Mouse (Mus musculus) forebrain, embryonic 16.5 days (tissue): ENCODE data around the gene Dnaaf1. TPM values are rescaled to one million over a fixed set of nuclear protein-coding genes. Genes with fewer than 3 reads are reported as not detected.
A peak's percentile ranks its signal among the peaks of the same experiment; 100 is the strongest.

Experiments used
- ATAC-seq: fragments of 200-750 bp; cut with Nextera tagmentation; 2 replicates; pipeline ENCODE4 v1.8.0; 2017; ENCODE audit warnings: mild to moderate bottlenecking, moderate library complexity
- H3K27ac ChIP-seq: fragments of 300-500 bp; sonication (generic); 2 replicates; pipeline ENCODE4 v1.5.1; 2014; ENCODE audit warnings: low read length, control low read depth
- H3K27me3 ChIP-seq: fragments of 300-500 bp; sonication (generic); replicated peaks from 2 replicates; pipeline ENCODE4 v1.6.1; 2014; ENCODE audit warnings: low read length; ENCODE audit not compliant: control insufficient read depth, insufficient read depth
- H3K36me3 ChIP-seq: fragments of 300-500 bp; sonication (generic); 2 replicates; pipeline ENCODE4 v1.6.1; 2014; ENCODE audit not compliant: control insufficient read depth, insufficient read depth
- H3K4me1 ChIP-seq: fragments of 300-500 bp; sonication (generic); replicated peaks from 2 replicates; pipeline ENCODE4 v1.6.1; 2014; ENCODE audit warnings: low read length; ENCODE audit not compliant: control insufficient read depth, insufficient read depth
- H3K4me2 ChIP-seq: fragments of 300-500 bp; sonication (generic); 2 replicates; pipeline ENCODE4 v1.6.1; 2014; ENCODE audit warnings: mild to moderate bottlenecking, low read length, control low read depth
- H3K4me3 ChIP-seq: fragments of 300-500 bp; sonication (generic); replicated peaks from 2 replicates; pipeline ENCODE4 v1.5.1; 2014; ENCODE audit warnings: mild to moderate bottlenecking, low read length, control low read depth
- H3K9ac ChIP-seq: fragments of 300-500 bp; sonication (generic); replicated peaks from 2 replicates; pipeline ENCODE4 v1.6.1; 2014; ENCODE audit warnings: low read depth, low read length, control low read depth
- H3K9me3 ChIP-seq: fragments of 300-500 bp; sonication (generic); 2 replicates; pipeline ENCODE4 v1.6.1; 2016; ENCODE audit warnings: low read length; ENCODE audit not compliant: control insufficient read depth
- WGBS: fragments of 180-500 bp; shearing (Covaris S2); extraction: QIAGEN DNeasy Blood & Tissue Kit; methylation state at CpG from one replicate; pipeline ENCODE4 v1.1.7; 2014; 5-methylcytosine and 5-hydroxymethylcytosine counted together
- polyA plus RNA-seq: library from polyadenylated mRNA; unstranded; fragments of >200 nt; fragmentation: Nextera tagmentation; extraction: Ambion mirVana; gene quantifications from 2 replicates; pipeline ENCODE4 v1.2.1, GENCODE M21; 2015

The Dnaaf1 gene
- polyA plus RNA-seq, 1 experiment from 2014 or later: 0.39 TPM

- Histone ChIP-seq H3K27me3 (no peaks in the 10 kb centered on the region), H3K27ac (no peak overlapping the region), H3K9ac (no peak overlapping the region), H3K36me3 (no peaks in the 10 kb centered on the region), H3K9me3 (no peaks in the 10 kb centered on the region), H3K4me2 (no peak overlapping the region), H3K4me1 (peaks cover 4% of the 10 kb centered on the region; the same call in 1 of the 2 replicates), H3K4me3 (no peak overlapping the region)
- no peak for ATAC-seq
- 30% methylated on average over 10 of the region's 10 CpGs for WGBS
Measured at GRCm38 (mm10) chr8:119588844-119589243, 13.8 kb downstream of the Dnaaf1 start.

- Histone ChIP-seq H3K27ac (no peak overlapping the region), H3K4me2 (no peak overlapping the region), H3K27me3 (no peaks in the 10 kb centered on the region), H3K9ac (no peak overlapping the region), H3K4me1 (peaks cover 4% of the 10 kb centered on the region; the same call in 1 of the 2 replicates), H3K36me3 (no peaks in the 10 kb centered on the region), H3K4me3 (no peak overlapping the region), H3K9me3 (no peaks in the 10 kb centered on the region)
- 82% methylated on average over 14 of the region's 14 CpGs for WGBS
- ATAC-seq: no peak
Measured at GRCm38 (mm10) chr8:119590348-119590747, 15.3 kb downstream of the Dnaaf1 start.

DNA sequence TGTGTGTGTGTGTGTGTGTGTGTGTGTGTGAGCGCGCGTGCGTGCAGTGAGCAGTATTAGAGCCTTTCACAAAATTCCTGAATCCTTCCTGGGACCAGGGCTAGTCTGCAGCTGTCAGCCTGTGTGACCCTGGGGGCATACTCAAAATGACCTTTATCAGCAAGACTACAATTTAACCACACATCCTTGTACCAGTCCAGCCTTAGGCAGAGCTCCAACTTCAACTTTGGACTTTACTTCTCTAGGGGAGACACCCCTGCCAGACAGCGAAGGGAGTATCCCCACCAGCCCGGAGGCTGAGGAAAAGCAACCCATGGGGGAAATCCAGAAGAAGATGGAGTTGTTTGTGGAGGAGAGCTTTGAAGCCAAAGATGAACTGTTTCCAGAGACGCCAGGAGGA is 16.4 kb downstream of the Dnaaf1 start:
- ATAC-seq: no peak
- Histone ChIP-seq H3K4me3 (no peak overlapping the region), H3K36me3 (no peaks in the 10 kb centered on the region), H3K4me1 (no peaks in the 10 kb centered on the region), H3K4me2 (no peak overlapping the region), H3K9me3 (no peaks in the 10 kb centered on the region), H3K27ac (no peak overlapping the region), H3K27me3 (no peaks in the 10 kb centered on the region), H3K9ac (no peak overlapping the region)
- 94% methylated on average over 7 of the region's 7 CpGs for WGBS

DNA sequence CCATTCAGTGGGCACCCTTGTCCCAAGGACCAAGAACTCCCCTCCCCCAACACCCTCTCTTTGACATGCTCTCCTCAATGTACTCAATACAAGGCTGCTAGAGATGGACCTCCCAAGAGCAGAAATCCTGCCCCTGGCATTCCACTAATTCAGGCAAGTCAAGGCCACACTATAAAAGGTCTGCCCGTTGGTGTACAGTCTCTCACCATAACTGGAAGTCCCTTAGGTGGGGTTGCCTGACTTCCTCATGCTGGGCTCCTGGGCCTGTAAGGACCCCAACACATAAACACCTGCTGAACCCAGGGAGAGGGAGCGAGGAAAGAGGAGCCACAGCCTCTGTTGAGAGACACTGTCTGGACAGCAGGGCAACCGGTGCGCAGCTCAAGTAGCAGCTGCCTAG is 28.7 kb downstream of the Dnaaf1 start:
- Histone ChIP-seq H3K27ac (no peak overlapping the region), H3K4me1 (peaks cover 11% of the 10 kb centered on the region), H3K9me3 (no peaks in the 10 kb centered on the region), H3K27me3 (no peaks in the 10 kb centered on the region), H3K4me3 (no peak overlapping the region), H3K36me3 (peaks cover 21% of the 10 kb centered on the region), H3K4me2 (peak overlapping the region; percentile 89; the same call in 1 of the 2 replicates), H3K9ac (no peak overlapping the region)
- no peak for ATAC-seq
- whole genome bisulfite sequencing: 92% methylated on average over 4 of the region's 4 CpGs

DNA sequence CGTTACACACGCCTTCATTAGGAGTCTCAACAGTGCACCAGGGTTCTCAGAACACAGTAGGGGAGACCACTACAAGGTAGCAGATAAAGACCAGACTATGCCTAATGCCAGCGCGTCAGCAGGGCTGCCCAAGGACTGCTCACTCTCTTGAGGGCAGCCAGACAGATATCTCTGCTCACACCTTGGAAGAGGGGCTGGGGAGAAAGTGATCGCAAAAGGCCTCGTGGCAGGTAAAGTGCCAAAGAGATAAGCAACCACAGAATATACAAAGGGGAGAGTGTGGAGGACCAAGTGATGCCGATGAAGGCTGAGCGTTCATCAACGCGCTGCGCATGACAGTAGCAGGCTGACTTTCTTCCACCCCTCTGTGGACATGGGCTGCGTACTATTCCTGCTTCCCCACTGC is 29.4 kb downstream of the Dnaaf1 start:
- peak; percentile 9; the same call in 1 of the 2 replicates for ATAC-seq
- no peaks in the 10 kb centered on the region for H3K9me3 ChIP-seq
- peaks cover 20% of the 10 kb centered on the region for H3K36me3 ChIP-seq
- WGBS: 44% methylated on average over 12 of the region's 12 CpGs
- H3K27me3 ChIP-seq: no peaks in the 10 kb centered on the region
- H3K27ac ChIP-seq: no peak overlapping the region
- peak overlapping the region; percentile 81 for H3K4me3 ChIP-seq
- H3K4me1 ChIP-seq: peaks cover 11% of the 10 kb centered on the region
- H3K9ac ChIP-seq: peak overlapping the region; percentile 82
- H3K4me2 ChIP-seq: peak overlapping the region; percentile 89

DNA sequence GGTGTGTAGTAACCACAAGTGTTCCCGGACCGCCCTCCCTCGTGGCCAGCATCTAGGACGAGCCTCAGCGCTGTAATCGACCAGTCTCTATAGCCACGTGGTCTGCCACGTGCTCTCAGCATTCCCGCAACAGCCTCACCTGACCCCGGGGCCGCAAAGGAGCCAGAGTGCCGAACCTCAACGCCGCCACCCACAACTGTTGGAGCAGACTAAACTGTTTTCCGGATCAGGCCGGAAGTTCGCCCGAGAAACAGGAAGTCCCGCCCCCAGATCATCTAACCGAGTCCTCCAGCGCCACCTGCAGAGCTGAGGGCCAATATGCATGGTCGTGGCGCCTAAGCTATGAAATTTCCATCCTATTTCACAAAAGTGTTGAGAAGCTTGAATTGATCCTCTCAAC is 30.0 kb downstream of the Dnaaf1 start, which contains the start of gene Taf1c:
Taf1c (minus strand) TSS at position 227 of the 400 bp plus-strand sequence.
- Histone ChIP-seq H3K9me3 (no peaks in the 10 kb centered on the region), H3K4me3 (peak within 1 kb of the TSS; percentile 81), H3K4me2 (peak within 1 kb of the TSS; percentile 89), H3K27me3 (no peaks in the 10 kb centered on the region), H3K27ac (peak within 1 kb of the TSS; percentile 30; the same call in 1 of the 2 replicates), H3K36me3 (peaks cover 19% of the 10 kb centered on the region; the same call in 1 of the 2 replicates), H3K9ac (peak within 1 kb of the TSS; percentile 82), H3K4me1 (peaks cover 11% of the 10 kb centered on the region)
- under 1% methylated on average over 23 of the region's 23 CpGs for WGBS
- peak; percentile 91 for ATAC-seq

DNA sequence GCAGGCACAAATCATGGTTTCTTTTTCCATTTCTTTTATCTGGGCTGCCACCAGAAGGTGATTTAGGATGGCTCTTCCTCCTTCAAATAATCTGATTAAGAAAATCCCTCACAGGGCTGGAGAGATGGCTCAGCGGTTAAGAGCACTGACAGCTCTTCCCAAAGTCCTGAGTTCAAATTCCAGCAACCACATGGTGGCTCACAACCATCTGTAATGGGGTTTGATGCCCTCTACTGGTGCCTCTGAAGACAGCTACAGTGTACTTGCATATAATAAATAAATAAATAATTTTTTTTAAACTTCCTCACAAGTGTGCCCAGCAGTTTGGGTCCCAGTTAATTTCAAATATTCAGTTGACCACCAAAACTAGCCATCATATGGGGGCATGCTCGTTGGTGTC is 31.2 kb downstream of the Dnaaf1 start:
- H3K4me2 ChIP-seq: no peak overlapping the region
- H3K27ac ChIP-seq: no peak overlapping the region
- H3K9me3 ChIP-seq: no peaks in the 10 kb centered on the region
- no peaks in the 10 kb centered on the region for H3K27me3 ChIP-seq
- peaks cover 10% of the 10 kb centered on the region; the same call in 1 of the 2 replicates for H3K36me3 ChIP-seq
- peaks cover 11% of the 10 kb centered on the region for H3K4me1 ChIP-seq
- no peak for ATAC-seq
- H3K4me3 ChIP-seq: no peak overlapping the region
- WGBS: 85% methylated on average over 2 of the region's 2 CpGs
- no peak overlapping the region for H3K9ac ChIP-seq

GRCm38 (mm10) chr8:119612471-119612870 is 37.4 kb downstream of the Dnaaf1 start, which contains the start of gene Adad2:
TSS of gene Adad2 (plus strand) at chr8:119612747.
- no peak within 1 kb of the TSS for H3K4me2 ChIP-seq

DNA sequence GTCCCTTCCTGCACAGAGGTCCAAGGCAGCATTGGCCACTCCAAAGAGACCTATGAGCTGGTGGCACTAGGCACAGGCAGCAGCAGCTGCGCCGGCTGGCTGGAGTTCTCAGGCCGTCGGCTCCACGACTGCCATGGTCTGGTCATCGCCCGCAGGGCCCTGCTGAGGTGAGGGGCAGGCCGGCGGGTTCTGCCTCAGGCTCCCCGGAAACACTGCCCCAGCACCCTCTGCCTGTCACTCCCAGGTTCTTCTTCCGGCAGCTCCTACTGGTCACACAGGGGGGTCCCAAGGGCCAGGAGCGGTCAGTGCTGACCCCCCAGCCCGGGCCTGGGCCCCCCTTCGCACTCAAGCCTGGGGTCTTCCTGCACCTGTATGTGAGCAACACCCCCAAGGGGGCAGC is 40.1 kb downstream of the Dnaaf1 start:
- Histone ChIP-seq H3K4me2 (no peak overlapping the region), H3K36me3 (no peaks in the 10 kb centered on the region), H3K27ac (no peak overlapping the region), H3K27me3 (no peaks in the 10 kb centered on the region), H3K4me1 (no peaks in the 10 kb centered on the region), H3K9ac (no peak overlapping the region), H3K4me3 (no peak overlapping the region), H3K9me3 (no peaks in the 10 kb centered on the region)
- 70% methylated on average over 14 of the region's 14 CpGs for WGBS
- no peak for ATAC-seq

More at GRCm38 (mm10) chr8:119612471-119612870, 37.4 kb downstream of the Dnaaf1 start, which contains the start of gene Adad2:
- 86% methylated on average over 26 of the region's 26 CpGs for WGBS
- Histone ChIP-seq H3K4me3 (no peak within 1 kb of the TSS), H3K27me3 (no peaks in the 10 kb centered on the region), H3K9me3 (no peaks in the 10 kb centered on the region), H3K36me3 (no peaks in the 10 kb centered on the region), H3K27ac (no peak within 1 kb of the TSS), H3K4me1 (no peaks in the 10 kb centered on the region), H3K9ac (no peak within 1 kb of the TSS)
- ATAC-seq: no peak

GRCm38 (mm10) chr8:119616358-119616757 is 41.3 kb downstream of the Dnaaf1 start:
- WGBS: 74% methylated on average over 7 of the region's 7 CpGs
- Histone ChIP-seq H3K4me1 (no peaks in the 10 kb centered on the region), H3K36me3 (no peaks in the 10 kb centered on the region), H3K9me3 (no peaks in the 10 kb centered on the region), H3K9ac (no peak overlapping the region), H3K27ac (no peak overlapping the region), H3K4me2 (no peak overlapping the region), H3K27me3 (no peaks in the 10 kb centered on the region), H3K4me3 (no peak overlapping the region)
- no peak for ATAC-seq
